Mouse (Mus musculus): ENCODE data around the gene Slamf6.

- TF ChIP-seq GATA1 (IDR thresholded peaks at IDR 0.05; ENCODE audit: borderline replicate concordance, low read length) (no peak), FLI1 (IDR thresholded peaks at IDR 0.05; ENCODE audit: low read length) (no peak)
These were observed 53.7 kb downstream of the Slamf6 start for GRCm38 (mm10) chr1:171970854-171971586.

All from megakaryocyte, embryonic 14.5 days (primary cell).